Mouse (Mus musculus): ENCODE measurements around the gene Cgas. TPM values are rescaled to one million over a fixed set of nuclear protein-coding genes. Genes with fewer than 3 reads are reported as not detected.

Gene Cgas
- total RNA-seq, 2 experiments from 2014 or later, result 0.19 to 0.20 TPM

Small RNA genes lying within 50 kb of the gene (microRNA-seq; reads per million reads assigned to microRNA genes)
- gene Gm26377 (ENCODE audit: borderline replicate concordance in 2 of 2), result 0 reads per million in 2 experiments

Other genes with a start within 250 kb of the Cgas start
- gene Gsta1, start 212.6 kb downstream of the Cgas start, total RNA-seq (2021), result not detected
- not detected for gene Gm3776, start 186.1 kb downstream of the Cgas start, total RNA-seq (2021)
- not detected for gene Gm10639, start 153.3 kb downstream of the Cgas start, total RNA-seq (2021)
- not detected for gene Omt2a, start 128.4 kb downstream of the Cgas start, total RNA-seq (2021)
- gene Omt2b, start 115.6 kb downstream of the Cgas start, total RNA-seq (2021), result not detected
- not detected for gene Gsta2, start 87.4 kb downstream of the Cgas start, total RNA-seq (2021)
- gene Dppa5a, start 75.1 kb downstream of the Cgas start, total RNA-seq (2021), result not detected
- under 1 TPM in 1 of 2 experiments, not detected in 1; 0.13 TPM for gene Ooep, start 64.5 kb downstream of the Cgas start, total RNA-seq (2021)
- not detected for gene Ddx43, start 47.5 kb downstream of the Cgas start, total RNA-seq (2021)
- gene Mto1, start 5.0 kb upstream of the Cgas start, total RNA-seq (2021), result 10 to 100 TPM; 17.3 to 18.3 TPM
- gene Gm17324, start 5.5 kb upstream of the Cgas start, total RNA-seq (2021), result not detected
- 100 to 1,000 TPM; 488 to 752 TPM for gene Eef1a1, start 45.9 kb upstream of the Cgas start, total RNA-seq (2021)
- 1 to 10 TPM; 2.8 to 3.3 TPM for gene Slc17a5, start 144.8 kb upstream of the Cgas start, total RNA-seq (2021)
- gene Cd109, start 172.3 kb upstream of the Cgas start, total RNA-seq (2021), result 1 to 10 TPM in 1 of 2 experiments, under 1 TPM in 1; 0.59 to 1.5 TPM